Mouse (Mus musculus) 3T3-L1 (cell line): ENCODE data around the gene G430095P16Rik.

Experiments
- DNase-seq: peaks from one replicate; pipeline ENCODE4 v3.0.0-alpha.2; 2015; ENCODE audit warnings: low read depth, low spot score

The G430095P16Rik gene

GRCm38 (mm10) chr8:84702963-84703465 lies 19.8 kb upstream of the G430095P16Rik start:
- no peak for DNase-seq

GRCm38 (mm10) chr8:84703466-84704249 lies 19.1 kb upstream of the G430095P16Rik start:
- DNase-seq: no peak

GRCm38 (mm10) chr8:84704356-84704755 lies 18.5 kb upstream of the G430095P16Rik start:
- peak; percentile 45 for DNase-seq

- no peak for DNase-seq
These were observed 17.7 kb upstream of the G430095P16Rik start for GRCm38 (mm10) chr8:84704867-84705831.

- no peak for DNase-seq
These were observed 16.8 kb upstream of the G430095P16Rik start for GRCm38 (mm10) chr8:84705960-84706359.

- DNase-seq: no peak
These were observed 16.1 kb upstream of the G430095P16Rik start for GRCm38 (mm10) chr8:84706610-84707266.

- no peak for DNase-seq
These were observed 15.4 kb upstream of the G430095P16Rik start for GRCm38 (mm10) chr8:84707267-84707883.

GRCm38 (mm10) chr8:84708071-84708541 lies 14.7 kb upstream of the G430095P16Rik start:
- no peak for DNase-seq

GRCm38 (mm10) chr8:84708774-84709475 lies 13.9 kb upstream of the G430095P16Rik start:
- DNase-seq: peak; percentile 94

GRCm38 (mm10) chr8:84709931-84710330 lies 12.9 kb upstream of the G430095P16Rik start:
- DNase-seq: no peak

- DNase-seq: no peak
These were observed 11.5 kb upstream of the G430095P16Rik start for GRCm38 (mm10) chr8:84711312-84711711.

GRCm38 (mm10) chr8:84711933-84712758 lies 10.7 kb upstream of the G430095P16Rik start:
- peak; percentile 83 for DNase-seq

- no peak for DNase-seq
These were observed 10.1 kb upstream of the G430095P16Rik start for GRCm38 (mm10) chr8:84712759-84713120.

- DNase-seq: no peak
These were observed 9.4 kb upstream of the G430095P16Rik start for GRCm38 (mm10) chr8:84713381-84713780.

GRCm38 (mm10) chr8:84714161-84714560 lies 8.6 kb upstream of the G430095P16Rik start:
- no peak for DNase-seq

GRCm38 (mm10) chr8:84715893-84716468 lies 6.8 kb upstream of the G430095P16Rik start:
- no peak for DNase-seq

GRCm38 (mm10) chr8:84716790-84717189 lies 6.0 kb upstream of the G430095P16Rik start:
- DNase-seq: no peak

GRCm38 (mm10) chr8:84718476-84718875 lies 4.3 kb upstream of the G430095P16Rik start:
- no peak for DNase-seq
